Mouse (Mus musculus) megakaryocyte, embryonic 14.5 days (primary cell): ENCODE results near the gene Shisa5. TPM values are rescaled to one million over a fixed set of nuclear protein-coding genes. Genes with fewer than 3 reads are reported as not detected.
A peak's percentile ranks its signal among the peaks of the same experiment; 100 is the strongest.

Experiments
- H3K27me3 ChIP-seq: replicated peaks from 2 replicates; pipeline ENCODE3; 2012; ENCODE audit warnings: inconsistent platforms
- H3K36me3 ChIP-seq: replicated peaks from 2 replicates; pipeline ENCODE3; 2012; ENCODE audit warnings: low read length, inconsistent platforms, mixed read lengths
- H3K4me1 ChIP-seq: 2 replicates; pipeline ENCODE4 v1.6.1; 2012; ENCODE audit warnings: inconsistent platforms
- H3K4me3 ChIP-seq: replicated peaks from 2 replicates; pipeline ENCODE3; 2012; ENCODE audit warnings: moderate library complexity, mild to moderate bottlenecking, inconsistent platforms
- H3K9me3 ChIP-seq: 2 replicates; pipeline ENCODE4 v1.6.1; 2012; ENCODE audit warnings: inconsistent platforms
- FLI1 ChIP-seq: IDR thresholded peaks from 2 replicates; pipeline ENCODE4 v1.6.1; 2012; ENCODE audit warnings: low read length, inconsistent platforms, mixed read lengths
- GATA1 ChIP-seq: IDR thresholded peaks from 3 replicates; pipeline ENCODE4 v1.6.1; 2012; ENCODE audit warnings: mixed read lengths, low read length, inconsistent platforms, borderline replicate concordance
- polyA plus RNA-seq: library from polyadenylated mRNA; stranded (reverse); fragments of >175 nt; gene quantifications from 2 replicates; pipeline ENCODE4 v1.2.3, GENCODE M21; 2012; ENCODE audit warnings: low replicate concordance; ENCODE audit not compliant: insufficient read depth

The Shisa5 gene
- polyA plus RNA-seq, 1 experiment: 575 TPM

- Histone ChIP-seq H3K4me3 (peak overlapping the region; percentile 51), H3K36me3 (peaks cover 71% of the 10 kb centered on the region), H3K9me3 (no peaks in the 10 kb centered on the region), H3K27me3 (no peaks in the 10 kb centered on the region), H3K4me1 (peaks cover 93% of the 10 kb centered on the region)
- no peak for TF ChIP-seq GATA1
Measured at GRCm38 (mm10) chr9:109052490-109053260, 14.3 kb downstream of the Shisa5 start.

GRCm38 (mm10) chr9:109053366-109053765 lies 15.0 kb downstream of the Shisa5 start:
- H3K4me1 ChIP-seq: peaks cover 99% of the 10 kb centered on the region
- H3K27me3 ChIP-seq: no peaks in the 10 kb centered on the region
- TF ChIP-seq GATA1: no peak
- no peak for TF ChIP-seq FLI1
- H3K36me3 ChIP-seq: peaks cover 73% of the 10 kb centered on the region
- no peaks in the 10 kb centered on the region for H3K9me3 ChIP-seq
- H3K4me3 ChIP-seq: no peak overlapping the region

GRCm38 (mm10) chr9:109053851-109054250 lies 15.5 kb downstream of the Shisa5 start:
- Histone ChIP-seq H3K36me3 (peaks cover 73% of the 10 kb centered on the region), H3K4me3 (no peak overlapping the region), H3K4me1 (peaks cover 100% of the 10 kb centered on the region), H3K9me3 (no peaks in the 10 kb centered on the region), H3K27me3 (no peaks in the 10 kb centered on the region)
- TF ChIP-seq GATA1 (no peak), FLI1 (no peak)

- TF ChIP-seq FLI1 (no peak), GATA1 (no peak)
- Histone ChIP-seq H3K4me3 (peak overlapping the region; percentile 87), H3K4me1 (peaks cover 100% of the 10 kb centered on the region), H3K27me3 (no peaks in the 10 kb centered on the region), H3K36me3 (peaks cover 71% of the 10 kb centered on the region), H3K9me3 (no peaks in the 10 kb centered on the region)
Measured at GRCm38 (mm10) chr9:109054712-109055111, 16.3 kb downstream of the Shisa5 start.

GRCm38 (mm10) chr9:109055271-109056030 lies 17.1 kb downstream of the Shisa5 start:
- Histone ChIP-seq H3K27me3 (no peaks in the 10 kb centered on the region), H3K4me1 (peaks cover 100% of the 10 kb centered on the region), H3K4me3 (peak overlapping the region; percentile 87), H3K9me3 (no peaks in the 10 kb centered on the region), H3K36me3 (peaks cover 71% of the 10 kb centered on the region)
- TF ChIP-seq GATA1 (no peak), FLI1 (no peak)

GRCm38 (mm10) chr9:109056081-109056690 lies 17.8 kb downstream of the Shisa5 start:
- peak overlapping the region; percentile 78 for H3K4me3 ChIP-seq
- peaks cover 98% of the 10 kb centered on the region for H3K4me1 ChIP-seq
- peaks cover 74% of the 10 kb centered on the region for H3K36me3 ChIP-seq
- no peak for TF ChIP-seq FLI1
- TF ChIP-seq GATA1: no peak
- H3K9me3 ChIP-seq: no peaks in the 10 kb centered on the region
- no peaks in the 10 kb centered on the region for H3K27me3 ChIP-seq

- peak overlapping the region; percentile 79 for H3K4me3 ChIP-seq
- peaks cover 91% of the 10 kb centered on the region for H3K4me1 ChIP-seq
- H3K36me3 ChIP-seq: peaks cover 72% of the 10 kb centered on the region
- H3K27me3 ChIP-seq: no peaks in the 10 kb centered on the region
- H3K9me3 ChIP-seq: no peaks in the 10 kb centered on the region
- TF ChIP-seq FLI1 (no peak), GATA1 (no peak)
Measured at GRCm38 (mm10) chr9:109056916-109057315, 18.6 kb downstream of the Shisa5 start.

GRCm38 (mm10) chr9:109057543-109057942 lies 19.2 kb downstream of the Shisa5 start:
- Histone ChIP-seq H3K27me3 (no peaks in the 10 kb centered on the region), H3K36me3 (peaks cover 72% of the 10 kb centered on the region), H3K4me3 (peak overlapping the region; percentile 90), H3K4me1 (peaks cover 85% of the 10 kb centered on the region), H3K9me3 (no peaks in the 10 kb centered on the region)
- TF ChIP-seq GATA1 (no peak), FLI1 (no peak)

- TF ChIP-seq FLI1 (no peak), GATA1 (no peak)
- H3K27me3 ChIP-seq: no peaks in the 10 kb centered on the region
- H3K4me1 ChIP-seq: peaks cover 78% of the 10 kb centered on the region
- H3K36me3 ChIP-seq: peaks cover 72% of the 10 kb centered on the region
- H3K9me3 ChIP-seq: no peaks in the 10 kb centered on the region
- H3K4me3 ChIP-seq: peak overlapping the region; percentile 90
Measured at GRCm38 (mm10) chr9:109058006-109058765, 19.8 kb downstream of the Shisa5 start.
